Mouse (Mus musculus) olfactory bulb, adult 2 months (tissue): ENCODE data around the gene Npnt. TPM values are rescaled to one million over a fixed set of nuclear protein-coding genes. Genes with fewer than 3 reads are reported as not detected.

Source experiments
- H3K27ac ChIP-seq: fragments of 200-500 bp; 2 replicates; pipeline ENCODE4 v1.5.1; 2012; ENCODE audit warnings: low read depth, low read length; ENCODE audit not compliant: insufficient read depth
- H3K4me1 ChIP-seq: fragments of 200-500 bp; 2 replicates; pipeline ENCODE4 v1.6.1; 2012; ENCODE audit warnings: low read length; ENCODE audit not compliant: control insufficient read depth, insufficient read depth
- H3K4me3 ChIP-seq: fragments of 200-500 bp; 2 replicates; pipeline ENCODE4 v1.5.1; 2012; ENCODE audit warnings: mild to moderate bottlenecking, low read depth, low read length, moderate library complexity; ENCODE audit not compliant: insufficient read depth
- CTCF ChIP-seq: fragments of 200-500 bp; IDR thresholded peaks from 2 replicates; pipeline ENCODE4 v1.5.1; 2012; ENCODE audit warnings: low read depth, mild to moderate bottlenecking, low read length, moderate library complexity; ENCODE audit not compliant: insufficient read depth
- POLR2A ChIP-seq: fragments of 200-500 bp; IDR thresholded peaks from 2 replicates; pipeline ENCODE4 v1.6.1; 2012; ENCODE audit warnings: mild to moderate bottlenecking, low read depth, low read length, moderate library complexity; ENCODE audit not compliant: insufficient read depth
- WGBS: fragments of 180-500 bp; shearing (Covaris S2); methylation state at CpG from one replicate; pipeline ENCODE4 v1.1.7; 2018; 5-methylcytosine and 5-hydroxymethylcytosine counted together
- polyA plus RNA-seq: library from polyadenylated mRNA; stranded (reverse); fragments of >200 nt; gene quantifications from 2 replicates; pipeline ENCODE4 v1.2.4, GENCODE M21; 2012; ENCODE audit warnings: low replicate concordance; ENCODE audit not compliant: missing spikeins, insufficient read depth, insufficient read length

The Npnt gene
- polyA plus RNA-seq, 1 experiment: not detected

- peaks cover 4% of the 10 kb centered on the region for H3K4me1 ChIP-seq
- no peak overlapping the region for H3K4me3 ChIP-seq
- no peak overlapping the region for H3K27ac ChIP-seq
- TF ChIP-seq CTCF (no peak), POLR2A (no peak)
- WGBS: 86% methylated on average over 7 of the region's 7 CpGs
These were observed 5.9 kb downstream of the Npnt start for GRCm38 (mm10) chr3:132944193-132944592.

DNA sequence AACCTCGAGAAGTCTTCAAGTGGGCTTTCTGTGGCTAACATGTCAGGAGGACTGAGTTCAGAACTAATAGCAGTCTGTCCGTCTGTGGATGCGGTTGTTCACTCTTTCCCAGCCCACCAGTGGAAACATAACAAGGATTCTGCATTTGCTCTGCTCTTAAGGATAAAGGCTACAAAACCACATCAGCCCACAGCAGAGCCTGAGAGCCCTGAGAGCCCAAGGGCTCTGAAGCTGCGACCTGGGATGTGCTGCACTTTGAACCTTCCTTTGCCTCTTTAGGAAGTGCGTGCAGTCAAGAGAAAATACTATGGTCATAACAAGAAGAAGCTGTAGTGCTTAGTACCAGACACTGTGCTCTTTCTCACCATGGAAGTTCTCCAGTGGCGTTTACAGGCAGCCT, 7.3 kb downstream of the Npnt start:
- H3K27ac ChIP-seq: no peak overlapping the region
- H3K4me3 ChIP-seq: no peak overlapping the region
- H3K4me1 ChIP-seq: no peaks in the 10 kb centered on the region
- TF ChIP-seq POLR2A (no peak), CTCF (no peak)
- WGBS: 98% methylated on average over 6 of the region's 6 CpGs

- H3K4me3 ChIP-seq: no peak overlapping the region
- no peaks in the 10 kb centered on the region for H3K4me1 ChIP-seq
- no peak for TF ChIP-seq POLR2A
- TF ChIP-seq CTCF: no peak
- no peak overlapping the region for H3K27ac ChIP-seq
- WGBS: 92% methylated on average over 10 of the region's 10 CpGs
These were observed 9.7 kb downstream of the Npnt start for GRCm38 (mm10) chr3:132940181-132940990.

DNA sequence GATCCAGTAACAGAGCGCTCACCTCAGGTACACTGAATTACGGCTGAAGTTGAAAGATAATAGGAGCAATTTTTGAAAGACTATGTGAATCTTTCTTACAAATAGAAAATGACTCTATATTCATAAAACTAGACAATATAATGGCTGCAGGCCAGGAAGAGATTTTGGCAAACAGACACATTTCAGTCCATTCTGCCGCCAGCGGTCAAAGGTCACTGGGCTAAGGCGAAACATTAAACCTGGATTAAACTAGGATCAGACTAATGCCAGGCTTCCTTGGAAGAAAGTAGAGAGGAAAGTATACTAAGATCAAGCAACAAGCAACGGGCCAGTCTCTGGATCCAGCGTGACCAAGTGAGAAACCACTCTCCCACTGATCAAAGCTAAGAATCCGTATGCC, 11.1 kb downstream of the Npnt start:
- Histone ChIP-seq H3K27ac (no peak overlapping the region), H3K4me3 (no peak overlapping the region), H3K4me1 (no peaks in the 10 kb centered on the region)
- no peak for TF ChIP-seq POLR2A
- 87% methylated on average over 8 of the region's 8 CpGs for whole genome bisulfite sequencing

DNA sequence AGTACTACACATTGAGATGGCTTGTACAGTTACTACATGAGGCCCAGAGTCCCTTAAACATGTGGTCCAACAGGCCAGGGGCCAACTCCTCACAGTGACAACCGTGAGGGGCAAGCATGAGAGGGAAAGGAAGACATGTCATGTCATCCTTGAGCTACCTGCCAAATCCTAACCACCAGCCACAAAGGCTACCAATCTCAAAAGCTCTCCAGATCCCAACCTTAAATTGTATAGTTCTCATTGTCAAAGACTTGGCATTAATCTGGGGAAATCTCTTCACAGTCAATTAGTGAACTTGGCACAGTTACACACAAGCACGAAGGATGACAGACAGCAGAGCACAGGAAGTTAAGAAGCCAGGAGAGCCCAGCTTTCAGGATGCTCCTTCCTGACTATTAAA, 15.4 kb downstream of the Npnt start:
- TF ChIP-seq POLR2A: no peak
- no peak for TF ChIP-seq CTCF
- Histone ChIP-seq H3K27ac (no peak overlapping the region), H3K4me3 (no peak overlapping the region), H3K4me1 (no peaks in the 10 kb centered on the region)
- WGBS: 26% methylated on average over 2 of the region's 2 CpGs

DNA sequence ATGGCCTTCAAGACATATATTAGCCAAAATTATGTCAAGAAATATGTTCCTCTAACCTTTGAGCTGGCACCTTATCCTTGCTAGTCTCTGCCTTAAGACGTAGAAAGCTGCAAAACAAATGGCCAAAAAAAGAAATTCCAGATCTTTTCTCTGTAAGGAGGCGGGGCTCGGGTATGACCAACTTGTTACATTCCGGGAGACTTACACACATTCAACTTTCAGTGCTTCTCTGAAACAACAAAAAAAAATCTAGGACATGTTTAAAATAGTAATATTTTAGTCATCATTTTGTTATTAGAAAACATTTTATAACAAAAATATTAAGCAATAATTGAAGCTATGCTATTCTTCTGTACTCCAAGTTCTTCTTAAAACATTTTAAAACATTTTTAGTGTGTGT, 18.6 kb downstream of the Npnt start:
- 83% methylated on average over 4 of the region's 4 CpGs for WGBS
- Histone ChIP-seq H3K27ac (no peak overlapping the region), H3K4me3 (no peak overlapping the region), H3K4me1 (no peaks in the 10 kb centered on the region)
- TF ChIP-seq POLR2A: no peak
- TF ChIP-seq CTCF: no peak

GRCm38 (mm10) chr3:132929866-132930265, 20.2 kb downstream of the Npnt start:
- WGBS: 67% methylated on average over 6 of the region's 6 CpGs
- TF ChIP-seq POLR2A (no peak), CTCF (no peak)
- Histone ChIP-seq H3K4me1 (no peaks in the 10 kb centered on the region), H3K27ac (no peak overlapping the region), H3K4me3 (no peak overlapping the region)

DNA sequence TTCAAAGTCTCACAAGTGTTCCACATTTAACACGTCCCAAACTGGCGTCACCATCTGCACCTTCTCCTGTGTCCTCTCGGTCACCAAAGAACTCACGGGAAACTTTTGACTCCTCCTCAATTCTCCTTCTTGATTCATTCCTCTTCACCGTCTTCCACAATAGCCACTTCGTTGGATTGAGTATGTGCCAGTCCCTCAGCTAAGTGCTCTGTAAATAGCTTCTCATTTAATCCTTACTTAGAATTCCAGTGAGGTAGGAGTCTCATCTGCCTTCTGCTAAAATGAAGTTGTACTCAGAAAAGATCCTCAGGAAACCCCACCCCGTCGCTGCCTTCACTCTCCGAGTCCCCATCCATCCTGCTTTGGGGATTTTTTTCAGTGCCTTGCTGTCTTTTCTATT, 21.9 kb downstream of the Npnt start:
- TF ChIP-seq CTCF (no peak), POLR2A (no peak)
- WGBS: 84% methylated on average over 9 of the region's 9 CpGs
- no peaks in the 10 kb centered on the region for H3K4me1 ChIP-seq

DNA sequence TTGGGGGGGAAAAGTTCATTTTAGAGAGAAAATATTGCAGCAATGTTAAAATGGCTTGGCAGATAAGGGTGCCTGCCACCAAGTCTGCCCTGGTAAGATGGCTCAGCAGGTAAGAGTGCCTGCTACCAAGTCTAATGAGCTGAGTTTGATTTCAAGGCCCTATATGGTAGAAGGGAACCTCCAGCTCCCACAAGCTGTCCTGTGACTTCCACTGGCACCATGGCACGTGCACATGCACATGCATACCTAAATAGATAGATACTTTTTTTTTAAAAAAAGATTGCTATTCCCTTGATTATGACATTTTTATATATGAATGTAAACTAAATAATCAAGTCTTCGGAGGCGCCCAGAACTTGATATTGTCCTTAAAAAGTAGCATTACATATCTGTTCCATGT, 30.3 kb downstream of the Npnt start:
- H3K27ac ChIP-seq: no peak overlapping the region
- no peak overlapping the region for H3K4me3 ChIP-seq
- TF ChIP-seq CTCF (no peak), POLR2A (no peak)
- no peaks in the 10 kb centered on the region for H3K4me1 ChIP-seq
- 94% methylated on average over 3 of the region's 3 CpGs for WGBS

More for the DNA sequence above, 21.9 kb downstream of the Npnt start:
- H3K4me3 ChIP-seq: no peak overlapping the region
- no peak overlapping the region for H3K27ac ChIP-seq

- Histone ChIP-seq H3K4me3 (no peak overlapping the region), H3K27ac (no peak overlapping the region), H3K4me1 (no peaks in the 10 kb centered on the region)
- TF ChIP-seq POLR2A (no peak), CTCF (no peak)
- WGBS: 89% methylated on average over 11 of the region's 11 CpGs
These were observed 30.9 kb downstream of the Npnt start for GRCm38 (mm10) chr3:132919240-132919639.
